Mouse (Mus musculus) MEL (cell line): ENCODE data around the gene Ptges3. TPM values are rescaled to one million over a fixed set of nuclear protein-coding genes. Genes with fewer than 3 reads are reported as not detected.

Experiments
- DNase-seq: peaks from one replicate; pipeline ENCODE4 v3.0.0; 2011; ENCODE audit warnings: low read depth, low spot score
- H3K27ac ChIP-seq: 2 replicates; pipeline ENCODE4 v1.5.1; 2012; ENCODE audit warnings: low read depth, mild to moderate bottlenecking, control low read depth, low read length, moderate library complexity; ENCODE audit not compliant: control insufficient read depth
- H3K27me3 ChIP-seq, 2 experiments: fragments of 150-350 bp in 1 of 2; sonication (generic) in 1 of 2; 2 replicates each; pipeline ENCODE4 v1.6.1; 2012; ENCODE audit warnings: low read length in 2 of 2, mild to moderate bottlenecking in 2 of 2, improper control_type of control experiment in 1 of 2, moderate library complexity in 1 of 2; ENCODE audit not compliant: insufficient read depth in 2 of 2, control insufficient read depth in 1 of 2
- H3K36me3 ChIP-seq, 2 experiments: 2 replicates each; pipeline ENCODE4 v1.6.1; 2012 to 2014; ENCODE audit warnings: low read length in 2 of 2, improper control_type of control experiment in 1 of 2, inconsistent platforms in 1 of 2, mild to moderate bottlenecking in 1 of 2; ENCODE audit not compliant: insufficient read depth in 2 of 2, control insufficient read depth in 1 of 2
- H3K4me1 ChIP-seq, 2 experiments: fragments of 150-350 bp in 1 of 2; sonication (generic) in 1 of 2; 2 replicates each; pipeline ENCODE4 v1.6.1; 2012; ENCODE audit warnings: low read length in 2 of 2, improper control_type of control experiment in 1 of 2, mild to moderate bottlenecking in 1 of 2; ENCODE audit not compliant: insufficient read depth in 2 of 2, control insufficient read depth in 1 of 2
- H3K4me3 ChIP-seq, 2 experiments: fragments of 150-350 bp in 1 of 2; sonication (generic) in 1 of 2; 2 replicates each; pipeline ENCODE4 v1.5.1; 2012; ENCODE audit warnings: low read depth in 2 of 2, low read length in 2 of 2, mild to moderate bottlenecking in 2 of 2, moderate library complexity in 2 of 2, control low read depth in 1 of 2, improper control_type of control experiment in 1 of 2; ENCODE audit not compliant: control insufficient read depth in 1 of 2, insufficient read depth in 1 of 2
- H3K79me2 ChIP-seq: 2 replicates; pipeline ENCODE4 v1.6.1; 2012; ENCODE audit warnings: mild to moderate bottlenecking, low read length, moderate library complexity; ENCODE audit not compliant: control insufficient read depth, poor library complexity, insufficient read depth
- H3K9ac ChIP-seq: 2 replicates; pipeline ENCODE4 v1.6.1; 2012; ENCODE audit warnings: low read depth, mild to moderate bottlenecking, control low read depth, low read length, moderate library complexity; ENCODE audit not compliant: control insufficient read depth, poor library complexity, severe bottlenecking
- H3K9me3 ChIP-seq: fragments of 150-350 bp; sonication (generic); replicated peaks from 2 replicates; pipeline ENCODE4 v1.6.1; 2012; ENCODE audit warnings: mild to moderate bottlenecking, low read length, improper control_type of control experiment, moderate library complexity; ENCODE audit not compliant: insufficient read depth
- BHLHE40 ChIP-seq: IDR thresholded peaks from 2 replicates; pipeline ENCODE4 v1.6.1; 2012; ENCODE audit warnings: low read depth, mild to moderate bottlenecking, inconsistent platforms, low read length, improper control_type of control experiment, borderline replicate concordance
- CHD1 ChIP-seq: IDR thresholded peaks from 2 replicates; pipeline ENCODE4 v1.6.1; 2012; ENCODE audit warnings: low read depth, mild to moderate bottlenecking, inconsistent platforms, low read length, improper control_type of control experiment
- CTCF ChIP-seq, 3 experiments: IDR thresholded peaks in 2 of 3; conservative IDR thresholded peaks in 1 of 3; 2 replicates each; pipeline ENCODE4 v1.5.1; 2011 to 2012; ENCODE audit warnings: low read length in 3 of 3, low read depth in 2 of 3, mild to moderate bottlenecking in 2 of 3, improper control_type of control experiment in 1 of 3, inconsistent platforms in 1 of 3, mixed read lengths in 1 of 3, moderate library complexity in 1 of 3; ENCODE audit not compliant: control insufficient read depth in 1 of 3, insufficient read depth in 1 of 3, poor library complexity in 1 of 3, severe bottlenecking in 1 of 3
- E2F4 ChIP-seq: IDR thresholded peaks from 2 replicates; pipeline ENCODE4 v1.6.1; 2011; ENCODE audit warnings: low read depth, low read length, improper control_type of control experiment, borderline replicate concordance
- ELF1 ChIP-seq: IDR thresholded peaks from 2 replicates; pipeline ENCODE4 v1.6.1; 2014; ENCODE audit warnings: low read depth, mild to moderate bottlenecking, inconsistent platforms, low read length, improper control_type of control experiment, moderate library complexity
- ETS1 ChIP-seq: IDR thresholded peaks from 2 replicates; pipeline ENCODE4 v1.6.1; 2012; ENCODE audit warnings: low read depth, mild to moderate bottlenecking, inconsistent platforms, low read length, improper control_type of control experiment, moderate library complexity
- HCFC1 ChIP-seq: IDR thresholded peaks from 2 replicates; pipeline ENCODE4 v1.6.1; 2012; ENCODE audit warnings: low read depth, mild to moderate bottlenecking, inconsistent platforms, low read length, improper control_type of control experiment, moderate library complexity
- MAX ChIP-seq: IDR thresholded peaks from 2 replicates; pipeline ENCODE4 v1.6.1; 2011; ENCODE audit warnings: low read length, improper control_type of control experiment
- MXI1 ChIP-seq: IDR thresholded peaks from 2 replicates; pipeline ENCODE4 v1.6.1; 2011; ENCODE audit warnings: mild to moderate bottlenecking, low read depth, low read length, improper control_type of control experiment
- MYB ChIP-seq: IDR thresholded peaks from 2 replicates; pipeline ENCODE4 v1.6.1; 2011; ENCODE audit warnings: mild to moderate bottlenecking, low read depth, low read length, improper control_type of control experiment
- MYC ChIP-seq: IDR thresholded peaks from 2 replicates; pipeline ENCODE4 v1.6.1; 2011; ENCODE audit warnings: low read depth, mild to moderate bottlenecking, low read length, improper control_type of control experiment, moderate library complexity
- NELFE ChIP-seq: IDR thresholded peaks from 2 replicates; pipeline ENCODE4 v1.6.1; 2011; ENCODE audit warnings: low read depth, low read length, improper control_type of control experiment
- NRF1 ChIP-seq: IDR thresholded peaks from 2 replicates; pipeline ENCODE4 v1.6.1; 2014; ENCODE audit warnings: low read depth, mild to moderate bottlenecking, inconsistent platforms, low read length, improper control_type of control experiment, moderate library complexity; ENCODE audit not compliant: poor library complexity, insufficient read depth, severe bottlenecking
- POLR2A ChIP-seq, 2 experiments: IDR thresholded peaks; 2 replicates each; pipeline ENCODE4 v1.6.1; 2011 to 2012; ENCODE audit warnings: low read length in 2 of 2, mild to moderate bottlenecking in 2 of 2, control low read depth in 1 of 2, improper control_type of control experiment in 1 of 2, low read depth in 1 of 2, moderate library complexity in 1 of 2; ENCODE audit not compliant: control insufficient read depth in 1 of 2, insufficient read depth in 1 of 2, poor library complexity in 1 of 2
- POLR2AphosphoS2 ChIP-seq: IDR thresholded peaks from 2 replicates; pipeline ENCODE4 v1.6.1; 2011; ENCODE audit warnings: low read length, improper control_type of control experiment
- POLR2AphosphoS5 ChIP-seq: IDR thresholded peaks from 2 replicates; pipeline ENCODE4 v1.6.1; 2012; ENCODE audit warnings: low read depth, borderline replicate concordance, mild to moderate bottlenecking, inconsistent platforms, low read length, moderate library complexity, mixed read lengths
- RAD21 ChIP-seq: IDR thresholded peaks from 2 replicates; pipeline ENCODE4 v1.6.1; 2011; ENCODE audit warnings: mild to moderate bottlenecking, low read depth, low read length, improper control_type of control experiment
- SIN3A ChIP-seq: IDR thresholded peaks from 2 replicates; pipeline ENCODE4 v1.6.1; 2012; ENCODE audit warnings: low read length, improper control_type of control experiment, inconsistent platforms
- SMC3 ChIP-seq: IDR thresholded peaks from 2 replicates; pipeline ENCODE4 v1.6.1; 2011; ENCODE audit warnings: low read depth, low read length, improper control_type of control experiment
- TAL1 ChIP-seq: IDR thresholded peaks from 2 replicates; pipeline ENCODE4 v1.6.1; 2012; ENCODE audit warnings: mild to moderate bottlenecking, inconsistent platforms, low read length, moderate library complexity, mixed read lengths
- TBP ChIP-seq: IDR thresholded peaks from 2 replicates; pipeline ENCODE4 v1.8.0; 2011; ENCODE audit warnings: low read depth, low read length, improper control_type of control experiment
- USF1 ChIP-seq: IDR thresholded peaks from 2 replicates; pipeline ENCODE4 v1.6.1; 2014; ENCODE audit warnings: low read depth, mild to moderate bottlenecking, inconsistent platforms, low read length, improper control_type of control experiment, moderate library complexity
- ZC3H11A ChIP-seq: IDR thresholded peaks from 2 replicates; pipeline ENCODE4 v1.6.1; 2012; ENCODE audit warnings: low read depth, mild to moderate bottlenecking, inconsistent platforms, low read length, improper control_type of control experiment
- ZMIZ1 ChIP-seq: IDR thresholded peaks from 2 replicates; pipeline ENCODE4 v1.6.1; 2012; ENCODE audit warnings: low read depth, mild to moderate bottlenecking, inconsistent platforms, low read length, improper control_type of control experiment, moderate library complexity
- polyA plus RNA-seq, 2 experiments: library from polyadenylated mRNA; stranded (reverse) in 1 of 2; unstranded in 1 of 2; fragments of >175 nt in 1 of 2; fragments of >200 nt in 1 of 2; gene quantifications; 2 replicates each; pipeline versions ENCODE4 v1.2.1 to v1.2.4; 2012; ENCODE audit warnings: low replicate concordance in 2 of 2, low read depth in 1 of 2; ENCODE audit not compliant: insufficient read length in 2 of 2, insufficient read depth in 1 of 2, missing spikeins in 1 of 2
- total RNA-seq: library from RNA; depleted of rRNA; stranded (reverse); fragments of 300-350 nt; gene quantifications from 2 replicates; pipeline ENCODE4 v1.2.3, GENCODE M21; 2012

The Ptges3 gene
- total and polyA plus RNA-seq, 3 experiments = 216 to 627 (median 233) TPM

DNA sequence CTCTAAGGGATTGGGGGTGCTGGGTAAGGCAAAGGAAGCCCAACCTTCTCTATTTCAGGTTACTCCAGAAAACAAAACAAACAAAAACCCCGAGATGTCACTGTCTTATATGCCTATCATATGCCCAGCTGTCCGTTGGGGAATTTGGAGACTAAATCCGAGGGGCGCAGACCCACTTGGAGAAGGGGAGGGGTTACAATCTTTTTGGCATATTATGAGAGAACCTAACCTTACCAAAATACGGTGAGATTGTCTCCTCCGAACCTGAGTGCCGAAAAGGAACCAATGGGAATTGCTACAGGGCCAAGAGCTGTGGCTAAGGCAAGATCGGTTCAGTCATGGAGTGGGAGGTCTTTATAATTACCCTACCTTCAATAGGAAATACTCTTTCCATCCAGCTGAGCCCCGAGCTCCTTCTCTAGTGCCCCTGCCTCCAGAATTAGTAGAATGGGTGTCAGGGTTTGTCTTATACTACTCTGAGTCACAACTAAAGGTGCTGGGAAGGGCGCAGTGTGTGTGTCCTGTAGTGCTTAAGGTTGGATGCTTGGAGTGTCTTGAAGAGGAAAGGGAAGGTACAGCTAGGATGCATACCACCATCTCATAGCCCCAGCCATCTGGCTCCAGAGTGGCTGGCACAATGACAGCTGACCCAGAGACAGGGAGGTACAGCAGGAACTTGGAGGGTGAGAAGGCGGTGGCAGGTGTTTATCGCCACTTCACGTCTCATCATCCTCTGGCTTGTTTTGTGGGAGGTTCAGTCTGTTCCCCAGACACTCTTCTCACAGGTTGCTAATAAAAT, 34.9 kb downstream of the Ptges3 start (continued):
- TF ChIP-seq SMC3 = no peak
- no peak for TF ChIP-seq POLR2AphosphoS2
- TF ChIP-seq RAD21 = no peak
- peak; percentile 44; the same call in 1 of the 2 replicates for TF ChIP-seq USF1
- TF ChIP-seq TBP = peak; percentile 23
- TF ChIP-seq ELF1 = 0 out of 2 replicates have a peak, but pooled peaks have one; percentile 33
- no peak; the same call in 1 of the 2 replicates for TF ChIP-seq ZMIZ1
- TF ChIP-seq MYC = 0 out of 2 replicates have a peak, but pooled peaks have one; percentile 33
- TF ChIP-seq POLR2AphosphoS5 = no peak
- TF ChIP-seq TAL1 = peak; percentile 85
- TF ChIP-seq SIN3A = peak; percentile 65
- no peak for TF ChIP-seq CTCF (IDR thresholded peaks at IDR 0.05 in 2 of 3, conservative IDR thresholded peaks at IDR 0.05 in 1 of 3; ENCODE audit: control insufficient read depth in 1 of 3, insufficient read depth in 1 of 3, low read depth in 2 of 3, low read length in 3 of 3, poor library complexity in 1 of 3, severe bottlenecking in 1 of 3)
- peak; percentile 76 for TF ChIP-seq ETS1
- TF ChIP-seq MXI1 = peak; percentile 27; the same call in 1 of the 2 replicates
- no peak for TF ChIP-seq ZC3H11A
- TF ChIP-seq E2F4 = no peak
- no peak; the same call in 1 of the 2 replicates for TF ChIP-seq CHD1

DNA sequence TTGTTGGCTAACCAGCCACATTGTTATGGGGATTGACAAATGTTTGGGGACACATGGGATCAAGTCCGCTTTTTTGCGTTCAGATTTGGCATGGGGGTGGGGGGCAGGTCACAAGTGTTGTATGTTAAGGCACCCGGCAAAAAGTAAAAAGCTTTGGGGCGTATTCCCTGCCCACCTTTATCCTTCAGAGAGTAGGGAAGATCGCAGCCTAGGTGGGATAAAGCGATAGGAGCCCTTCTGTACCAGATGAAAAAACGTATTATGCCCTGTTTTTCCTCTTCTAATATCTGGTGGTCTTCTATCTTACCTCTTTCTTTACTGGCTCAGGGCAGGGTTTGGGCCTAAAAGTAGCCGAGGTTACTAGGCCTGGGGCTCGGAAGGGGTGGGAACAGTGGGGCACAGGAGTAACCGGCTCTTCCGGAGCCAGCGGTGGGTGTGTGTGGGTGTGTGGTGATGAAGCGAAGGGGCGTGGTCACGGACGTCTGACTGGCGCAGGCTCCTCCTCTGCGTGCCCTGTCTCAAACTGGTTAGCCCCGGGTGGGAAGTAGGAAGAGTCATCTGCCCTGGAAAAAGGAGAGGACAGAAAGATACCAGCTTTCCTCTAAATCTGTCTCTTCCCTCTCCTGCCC, 35.7 kb downstream of the Ptges3 start:
- H3K27me3 ChIP-seq = no peaks in the 10 kb centered on the region
- peaks cover 18 to 20% of the 10 kb centered on the region in 2 experiments for H3K4me1 ChIP-seq
- peaks cover 5 to 28% of the 10 kb centered on the region in 2 experiments for H3K36me3 ChIP-seq
- H3K9ac ChIP-seq = peak overlapping the region; percentile 79
- H3K27ac ChIP-seq = peak overlapping the region; percentile 76
- H3K4me3 ChIP-seq = peak overlapping the region; percentile 71 to 75
- peak; percentile 96 for DNase-seq
- no peaks in the 10 kb centered on the region for H3K9me3 ChIP-seq
- peak; percentile 10; the same call in 1 of the 2 replicates for TF ChIP-seq MXI1
- TF ChIP-seq TBP = peak; percentile 4; the same call in 1 of the 2 replicates
- no peak for TF ChIP-seq MYB
- TF ChIP-seq NELFE = peak; percentile 22; the same call in 1 of the 2 replicates
- TF ChIP-seq NRF1 = peak; percentile 57; the same call in 1 of the 2 replicates
- TF ChIP-seq POLR2A (IDR thresholded peaks at IDR 0.05; ENCODE audit: control insufficient read depth in 1 of 2, insufficient read depth in 1 of 2, low read depth in 1 of 2, low read length in 2 of 2, poor library complexity in 1 of 2) = peak in 1 of 2 experiments; percentile 52; a peak in 1 of 4 replicates
- TF ChIP-seq MAX = no peak
- TF ChIP-seq BHLHE40 = no peak
- TF ChIP-seq SIN3A = no peak; the same call in 1 of the 2 replicates
- TF ChIP-seq HCFC1 = peak; percentile 66
- peak; percentile 53 for TF ChIP-seq ELF1
- H3K79me2 ChIP-seq = peaks cover 22% of the 10 kb centered on the region
